Mouse (Mus musculus) hindbrain, embryonic 13.5 days (tissue): ENCODE results near the gene Gm14139. TPM values are rescaled to one million over a fixed set of nuclear protein-coding genes. Genes with fewer than 3 reads are reported as not detected.

Experiments used
- polyA plus RNA-seq: library from polyadenylated mRNA; unstranded; fragments of >200 nt; fragmentation: Nextera tagmentation; extraction: Ambion mirVana; gene quantifications from 2 replicates; pipeline ENCODE4 v1.2.1, GENCODE M21; 2015

The Gm14139 gene
- polyA plus RNA-seq, 1 experiment from 2014 or later = not detected

Other genes starting within 250 kb of the Gm14139 start
- gene Zfp120, start 45.0 kb upstream of the Gm14139 start, polyA plus RNA-seq = 11.1 and 11.2 TPM in 2 replicates
- not detected in 2 replicates for gene Gm10770, start 2.1 kb upstream of the Gm14139 start, polyA plus RNA-seq
- gene Zfp937, start 36.3 kb downstream of the Gm14139 start, polyA plus RNA-seq = 12.0 and 12.4 TPM in 2 replicates
- 3.2 and 4.3 TPM in 2 replicates for gene Gm21994, start 73.8 kb downstream of the Gm14139 start, polyA plus RNA-seq
- not detected in 2 replicates for gene Gm14124, start 75.8 kb downstream of the Gm14139 start, polyA plus RNA-seq
- 0.88 and 1.2 TPM in 2 replicates for gene Gm10130, start 141.9 kb downstream of the Gm14139 start, polyA plus RNA-seq
- 14.9 and 15.8 TPM in 2 replicates for gene 3300002I08Rik, start 181.0 kb downstream of the Gm14139 start, polyA plus RNA-seq